Mouse (Mus musculus) MEL (cell line): ENCODE data around the gene Fosl1. TPM values are rescaled to one million over a fixed set of nuclear protein-coding genes. Genes with fewer than 3 reads are reported as not detected.

Experiments
- DNase-seq: peaks from one replicate; pipeline ENCODE4 v3.0.0; 2011; ENCODE audit warnings: low read depth, low spot score
- H3K27ac ChIP-seq: 2 replicates; pipeline ENCODE4 v1.5.1; 2012; ENCODE audit warnings: low read depth, mild to moderate bottlenecking, control low read depth, low read length, moderate library complexity; ENCODE audit not compliant: control insufficient read depth
- H3K27me3 ChIP-seq, 2 experiments: fragments of 150-350 bp in 1 of 2; sonication (generic) in 1 of 2; 2 replicates each; pipeline ENCODE4 v1.6.1; 2012; ENCODE audit warnings: low read length in 2 of 2, mild to moderate bottlenecking in 2 of 2, improper control_type of control experiment in 1 of 2, moderate library complexity in 1 of 2; ENCODE audit not compliant: insufficient read depth in 2 of 2, control insufficient read depth in 1 of 2
- H3K36me3 ChIP-seq, 2 experiments: 2 replicates each; pipeline ENCODE4 v1.6.1; 2012 to 2014; ENCODE audit warnings: low read length in 2 of 2, improper control_type of control experiment in 1 of 2, inconsistent platforms in 1 of 2, mild to moderate bottlenecking in 1 of 2; ENCODE audit not compliant: insufficient read depth in 2 of 2, control insufficient read depth in 1 of 2
- H3K4me1 ChIP-seq, 2 experiments: fragments of 150-350 bp in 1 of 2; sonication (generic) in 1 of 2; 2 replicates each; pipeline ENCODE4 v1.6.1; 2012; ENCODE audit warnings: low read length in 2 of 2, improper control_type of control experiment in 1 of 2, mild to moderate bottlenecking in 1 of 2; ENCODE audit not compliant: insufficient read depth in 2 of 2, control insufficient read depth in 1 of 2
- H3K4me3 ChIP-seq, 2 experiments: fragments of 150-350 bp in 1 of 2; sonication (generic) in 1 of 2; 2 replicates each; pipeline ENCODE4 v1.5.1; 2012; ENCODE audit warnings: low read depth in 2 of 2, low read length in 2 of 2, mild to moderate bottlenecking in 2 of 2, moderate library complexity in 2 of 2, control low read depth in 1 of 2, improper control_type of control experiment in 1 of 2; ENCODE audit not compliant: control insufficient read depth in 1 of 2, insufficient read depth in 1 of 2
- H3K79me2 ChIP-seq: 2 replicates; pipeline ENCODE4 v1.6.1; 2012; ENCODE audit warnings: mild to moderate bottlenecking, low read length, moderate library complexity; ENCODE audit not compliant: control insufficient read depth, poor library complexity, insufficient read depth
- H3K9ac ChIP-seq: 2 replicates; pipeline ENCODE4 v1.6.1; 2012; ENCODE audit warnings: low read depth, mild to moderate bottlenecking, control low read depth, low read length, moderate library complexity; ENCODE audit not compliant: control insufficient read depth, poor library complexity, severe bottlenecking
- H3K9me3 ChIP-seq: fragments of 150-350 bp; sonication (generic); replicated peaks from 2 replicates; pipeline ENCODE4 v1.6.1; 2012; ENCODE audit warnings: mild to moderate bottlenecking, low read length, improper control_type of control experiment, moderate library complexity; ENCODE audit not compliant: insufficient read depth
- CHD2 ChIP-seq: IDR thresholded peaks from 2 replicates; pipeline ENCODE4 v1.6.1; 2011; ENCODE audit warnings: low read length, improper control_type of control experiment
- CTCF ChIP-seq, 3 experiments: IDR thresholded peaks in 2 of 3; conservative IDR thresholded peaks in 1 of 3; 2 replicates each; pipeline ENCODE4 v1.5.1; 2011 to 2012; ENCODE audit warnings: low read length in 3 of 3, low read depth in 2 of 3, mild to moderate bottlenecking in 2 of 3, improper control_type of control experiment in 1 of 3, inconsistent platforms in 1 of 3, mixed read lengths in 1 of 3, moderate library complexity in 1 of 3; ENCODE audit not compliant: control insufficient read depth in 1 of 3, insufficient read depth in 1 of 3, poor library complexity in 1 of 3, severe bottlenecking in 1 of 3
- ELF1 ChIP-seq: IDR thresholded peaks from 2 replicates; pipeline ENCODE4 v1.6.1; 2014; ENCODE audit warnings: low read depth, mild to moderate bottlenecking, inconsistent platforms, low read length, improper control_type of control experiment, moderate library complexity
- EP300 ChIP-seq, 2 experiments: IDR thresholded peaks; 2 replicates each; pipeline ENCODE4 v1.6.1; 2011; ENCODE audit warnings: improper control_type of control experiment in 2 of 2, low read length in 2 of 2, low read depth in 1 of 2, mild to moderate bottlenecking in 1 of 2
- ETS1 ChIP-seq: IDR thresholded peaks from 2 replicates; pipeline ENCODE4 v1.6.1; 2012; ENCODE audit warnings: low read depth, mild to moderate bottlenecking, inconsistent platforms, low read length, improper control_type of control experiment, moderate library complexity
- GATA1 ChIP-seq: IDR thresholded peaks from 2 replicates; pipeline ENCODE4 v1.6.1; 2011; ENCODE audit warnings: low read depth, low read length, improper control_type of control experiment
- HCFC1 ChIP-seq: IDR thresholded peaks from 2 replicates; pipeline ENCODE4 v1.6.1; 2012; ENCODE audit warnings: low read depth, mild to moderate bottlenecking, inconsistent platforms, low read length, improper control_type of control experiment, moderate library complexity
- MAX ChIP-seq: IDR thresholded peaks from 2 replicates; pipeline ENCODE4 v1.6.1; 2011; ENCODE audit warnings: low read length, improper control_type of control experiment
- MAZ ChIP-seq: IDR thresholded peaks from 2 replicates; pipeline ENCODE4 v1.6.1; 2012; ENCODE audit warnings: low read depth, mild to moderate bottlenecking, inconsistent platforms, low read length, improper control_type of control experiment
- MXI1 ChIP-seq: IDR thresholded peaks from 2 replicates; pipeline ENCODE4 v1.6.1; 2011; ENCODE audit warnings: mild to moderate bottlenecking, low read depth, low read length, improper control_type of control experiment
- MYB ChIP-seq: IDR thresholded peaks from 2 replicates; pipeline ENCODE4 v1.6.1; 2011; ENCODE audit warnings: mild to moderate bottlenecking, low read depth, low read length, improper control_type of control experiment
- NELFE ChIP-seq: IDR thresholded peaks from 2 replicates; pipeline ENCODE4 v1.6.1; 2011; ENCODE audit warnings: low read depth, low read length, improper control_type of control experiment
- NRF1 ChIP-seq: IDR thresholded peaks from 2 replicates; pipeline ENCODE4 v1.6.1; 2014; ENCODE audit warnings: low read depth, mild to moderate bottlenecking, inconsistent platforms, low read length, improper control_type of control experiment, moderate library complexity; ENCODE audit not compliant: poor library complexity, insufficient read depth, severe bottlenecking
- POLR2A ChIP-seq, 2 experiments: IDR thresholded peaks; 2 replicates each; pipeline ENCODE4 v1.6.1; 2011 to 2012; ENCODE audit warnings: low read length in 2 of 2, mild to moderate bottlenecking in 2 of 2, control low read depth in 1 of 2, improper control_type of control experiment in 1 of 2, low read depth in 1 of 2, moderate library complexity in 1 of 2; ENCODE audit not compliant: control insufficient read depth in 1 of 2, insufficient read depth in 1 of 2, poor library complexity in 1 of 2
- SIN3A ChIP-seq: IDR thresholded peaks from 2 replicates; pipeline ENCODE4 v1.6.1; 2012; ENCODE audit warnings: low read length, improper control_type of control experiment, inconsistent platforms
- TBP ChIP-seq: IDR thresholded peaks from 2 replicates; pipeline ENCODE4 v1.8.0; 2011; ENCODE audit warnings: low read depth, low read length, improper control_type of control experiment
- UBTF ChIP-seq: IDR thresholded peaks from 2 replicates; pipeline ENCODE4 v1.6.1; 2012; ENCODE audit warnings: low read depth, mild to moderate bottlenecking, inconsistent platforms, low read length, improper control_type of control experiment, moderate library complexity, borderline replicate concordance; ENCODE audit not compliant: insufficient read depth
- USF1 ChIP-seq: IDR thresholded peaks from 2 replicates; pipeline ENCODE4 v1.6.1; 2014; ENCODE audit warnings: low read depth, mild to moderate bottlenecking, inconsistent platforms, low read length, improper control_type of control experiment, moderate library complexity
- polyA plus RNA-seq, 2 experiments: library from polyadenylated mRNA; stranded (reverse) in 1 of 2; unstranded in 1 of 2; fragments of >175 nt in 1 of 2; fragments of >200 nt in 1 of 2; gene quantifications; 2 replicates each; pipeline versions ENCODE4 v1.2.1 to v1.2.4; 2012; ENCODE audit warnings: low replicate concordance in 2 of 2, low read depth in 1 of 2; ENCODE audit not compliant: insufficient read length in 2 of 2, insufficient read depth in 1 of 2, missing spikeins in 1 of 2
- total RNA-seq: library from RNA; depleted of rRNA; stranded (reverse); fragments of 300-350 nt; gene quantifications from 2 replicates; pipeline ENCODE4 v1.2.3, GENCODE M21; 2012

Gene Fosl1
- total and polyA plus RNA-seq, 3 experiments, result 2.0 to 3.1 TPM; not detected in 1

DNA sequence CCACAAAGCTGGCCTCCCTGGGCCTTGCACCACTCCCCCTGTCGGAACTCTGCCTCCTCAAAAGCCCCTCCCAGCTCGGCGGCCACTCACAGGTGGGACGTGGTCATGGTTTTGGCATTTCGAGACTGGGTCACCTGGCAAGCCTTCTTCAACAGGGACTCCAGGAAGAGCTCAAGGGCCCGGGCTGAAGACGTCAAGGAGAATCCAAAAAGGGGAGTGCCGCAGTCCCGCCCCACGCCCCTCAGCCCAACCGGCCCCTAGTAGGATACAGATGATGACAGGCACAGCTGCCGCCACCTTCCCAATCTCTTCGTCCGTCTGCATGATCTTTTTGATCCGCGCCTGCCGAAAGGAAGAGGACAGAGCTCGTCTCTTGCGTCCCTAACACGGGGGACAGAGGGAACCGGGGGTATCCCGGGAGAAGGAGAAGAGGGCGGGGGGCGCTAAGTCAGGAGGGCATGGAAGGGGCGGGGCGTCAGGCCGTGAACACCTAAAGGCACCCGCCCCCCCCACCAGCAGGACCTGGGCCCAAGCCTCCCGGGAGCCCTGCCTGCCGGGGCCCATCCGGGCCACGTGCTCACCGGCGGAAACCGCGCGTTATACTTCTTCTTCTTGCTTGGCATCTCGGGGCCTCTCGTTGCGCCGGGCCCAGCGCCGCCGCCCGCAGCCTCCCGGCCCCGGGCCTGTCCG lies 23.1 kb upstream of the Fosl1 start:
- peaks cover 0 to 13% of the 10 kb centered on the region in 2 experiments; a peak in 1 of 4 replicates for H3K4me1 ChIP-seq

GRCm38 (mm10) chr19:5424782-5425741 lies 22.3 kb upstream of the Fosl1 start, which contains the start of the genes Drap1 and AI837181:
Gene Drap1, minus strand, starts transcription at chr19:5424979.
Gene AI837181, plus strand, starts transcription at chr19:5425144.
- H3K27me3 ChIP-seq, result no peaks in the 10 kb centered on the region
- H3K79me2 ChIP-seq, result peaks cover 24% of the 10 kb centered on the region
- peak; percentile 98 for DNase-seq
- H3K9me3 ChIP-seq, result no peaks in the 10 kb centered on the region
- H3K9ac ChIP-seq, result peak within 1 kb of the TSS; percentile 96
- H3K27ac ChIP-seq, result peak within 1 kb of the TSS; percentile 84
- peaks cover 0 to 2% of the 10 kb centered on the region in 2 experiments; a peak in 2 of 4 replicates for H3K36me3 ChIP-seq
- H3K4me3 ChIP-seq, result peak within 1 kb of the TSS; percentile 94 to 100
- peak; percentile 31; the same call in 1 of the 2 replicates for TF ChIP-seq NRF1
- TF ChIP-seq MXI1, result peak; percentile 33; the same call in 1 of the 2 replicates
- TF ChIP-seq USF1, result peak; percentile 50; the same call in 1 of the 2 replicates
- TF ChIP-seq ELF1, result peak; percentile 59
- TF ChIP-seq MAX, result peak; percentile 27
- peak; percentile 18 for TF ChIP-seq NELFE
- peak; percentile 79; the same call in 1 of the 2 replicates for TF ChIP-seq MAZ
- TF ChIP-seq EP300 (IDR thresholded peaks at IDR 0.05; ENCODE audit: low read depth in 1 of 2, low read length in 2 of 2), result peak in 1 of 2 experiments; percentile 4; a peak in 1 of 4 replicates
- TF ChIP-seq MYB, result no peak
- peak; percentile 75 for TF ChIP-seq SIN3A
- peak; percentile 76 for TF ChIP-seq HCFC1
- TF ChIP-seq UBTF, result 0 out of 2 replicates have a peak, but pooled peaks have one; percentile 82
- TF ChIP-seq POLR2A (IDR thresholded peaks at IDR 0.05; ENCODE audit: control insufficient read depth in 1 of 2, insufficient read depth in 1 of 2, low read depth in 1 of 2, low read length in 2 of 2, poor library complexity in 1 of 2), result peak in 1 of 2 experiments; percentile 68; a peak in 3 of 4 replicates
- no peak for TF ChIP-seq TBP
- no peak for TF ChIP-seq CTCF (IDR thresholded peaks at IDR 0.05 in 2 of 3, conservative IDR thresholded peaks at IDR 0.05 in 1 of 3; ENCODE audit: control insufficient read depth in 1 of 3, insufficient read depth in 1 of 3, low read depth in 2 of 3, low read length in 3 of 3, poor library complexity in 1 of 3, severe bottlenecking in 1 of 3)
- TF ChIP-seq, all 39 proteins: peak for 12
- H3K4me1 ChIP-seq, result peaks cover 0 to 13% of the 10 kb centered on the region in 2 experiments; a peak in 1 of 4 replicates

More for the DNA sequence above, 23.1 kb upstream of the Fosl1 start:
- Histone ChIP-seq H3K27me3 (no peaks in the 10 kb centered on the region), H3K9ac (peak overlapping the region; percentile 96), H3K4me3 (peak overlapping the region; percentile 94 to 95), H3K36me3 (peaks cover 0 to 2% of the 10 kb centered on the region in 2 experiments; a peak in 2 of 4 replicates), H3K27ac (peak overlapping the region; percentile 84), H3K79me2 (peaks cover 24% of the 10 kb centered on the region), H3K9me3 (no peaks in the 10 kb centered on the region)
- peak; percentile 3; the same call in 1 of the 2 replicates for TF ChIP-seq ETS1
- peak; percentile 47 to 50; a peak in 2 of 4 replicates for TF ChIP-seq POLR2A (IDR thresholded peaks at IDR 0.05; ENCODE audit: control insufficient read depth in 1 of 2, insufficient read depth in 1 of 2, low read depth in 1 of 2, low read length in 2 of 2, poor library complexity in 1 of 2)
- peak; percentile 44; the same call in 1 of the 2 replicates for TF ChIP-seq NELFE
- TF ChIP-seq MAX, result peak; percentile 71; the same call in 1 of the 2 replicates
- peak; percentile 49; the same call in 1 of the 2 replicates for TF ChIP-seq USF1
- no peak for TF ChIP-seq GATA1
- no peak for TF ChIP-seq CHD2
- TF ChIP-seq EP300 (IDR thresholded peaks at IDR 0.05; ENCODE audit: low read depth in 1 of 2, low read length in 2 of 2), result no peak
- TF ChIP-seq MXI1, result peak; percentile 76; the same call in 1 of the 2 replicates
- DNase-seq, result peak; percentile 86
